Mouse (Mus musculus) G1E (cell line): ENCODE data around the gene Rab5c.

ENCODE experiments used
- CTCF ChIP-seq: IDR thresholded peaks from 2 replicates; pipeline ENCODE4 v1.5.1; 2012; ENCODE audit warnings: low read depth, low read length, inconsistent platforms, mixed read lengths
- GATA1 ChIP-seq: IDR thresholded peaks from 2 replicates; pipeline ENCODE4 v1.6.1; 2012; ENCODE audit warnings: borderline replicate concordance, low read length, inconsistent platforms, mixed read lengths
- POLR2AphosphoS5 ChIP-seq: IDR thresholded peaks from 2 replicates; pipeline ENCODE4 v1.6.1; 2012; ENCODE audit warnings: low read depth, low read length, inconsistent platforms; ENCODE audit not compliant: insufficient replicate concordance
- TAL1 ChIP-seq: conservative IDR thresholded peaks from 2 replicates; pipeline ENCODE4 v1.6.1; 2012; ENCODE audit warnings: low read depth, low read length, inconsistent platforms, mixed read lengths

DNA sequence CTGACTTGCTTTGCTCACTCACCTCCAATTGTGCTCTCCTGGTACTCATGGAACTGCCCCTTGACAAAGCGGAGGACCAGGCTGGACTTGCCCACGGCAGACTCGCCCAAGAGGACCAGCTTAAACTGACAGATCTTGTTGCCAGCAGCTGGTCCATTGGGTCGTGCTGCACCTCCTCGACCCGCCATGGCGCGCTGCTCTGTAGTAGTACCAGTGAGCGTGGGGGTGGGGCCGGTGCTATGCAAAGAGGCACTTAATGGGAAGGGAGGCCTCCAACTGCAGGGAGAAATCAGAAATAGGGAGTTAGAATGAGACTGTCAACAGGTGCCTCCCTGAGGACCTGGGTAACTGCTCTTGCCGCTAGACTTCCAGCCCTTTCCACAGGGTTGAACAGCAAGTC is 18.1 kb downstream of the Rab5c start:
- no peak for TF ChIP-seq TAL1
- TF ChIP-seq CTCF: no peak
- TF ChIP-seq POLR2AphosphoS5: no peak
- no peak for TF ChIP-seq GATA1
